Mouse (Mus musculus): Measurements from ENCODE around the gene Rreb1.

DNA sequence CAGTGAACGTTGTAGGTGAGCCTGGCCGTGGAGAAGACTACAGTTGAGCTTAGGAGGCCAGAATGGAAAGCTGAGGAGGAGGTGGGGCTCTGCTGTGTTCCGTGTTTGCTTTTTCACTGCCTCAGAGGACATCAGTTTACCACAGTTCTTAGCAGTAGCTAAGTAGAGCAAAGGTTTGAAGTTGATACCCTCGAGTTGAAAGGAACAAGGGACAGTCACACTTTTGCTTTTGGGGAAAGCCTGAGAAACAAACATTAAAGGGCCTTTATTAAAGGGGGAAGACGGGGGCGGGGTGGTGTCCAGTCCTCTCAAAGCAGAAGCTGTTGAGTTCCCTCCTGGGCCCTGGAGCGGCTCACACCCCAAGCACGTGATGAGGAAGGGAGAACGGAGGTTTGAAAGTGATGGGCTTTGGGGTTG is 1.1 kb downstream of the Rreb1 start:
- no peak for TF ChIP-seq GATA1 (IDR thresholded peaks at IDR 0.05; ENCODE audit: borderline replicate concordance, low read length)
- no peak for TF ChIP-seq FLI1 (IDR thresholded peaks at IDR 0.05; ENCODE audit: low read length)

Data from megakaryocyte, embryonic 14.5 days (primary cell).